Mouse (Mus musculus) liver, adult 2 months (tissue): ENCODE results near the gene Slc16a10. TPM values are rescaled to one million over a fixed set of nuclear protein-coding genes. Genes with fewer than 3 reads are reported as not detected.
A peak's percentile ranks its signal among the peaks of the same experiment; 100 is the strongest.

Source experiments
- DNase-seq: peaks from one replicate; pipeline ENCODE4 v3.0.0-alpha.2; 2011; ENCODE audit warnings: low read depth, low spot score; ENCODE audit errors: extremely low read depth
- H3K27ac ChIP-seq: fragments of 200-500 bp; replicated peaks from 2 replicates; pipeline ENCODE4 v1.5.1; 2012; ENCODE audit warnings: low read depth, mild to moderate bottlenecking, control low read depth, inconsistent platforms, low read length; ENCODE audit not compliant: insufficient read depth
- H3K27me3 ChIP-seq: fragments of 200-500 bp; 2 replicates; pipeline ENCODE4 v1.6.1; 2012; ENCODE audit warnings: mild to moderate bottlenecking, moderate library complexity, low read length, inconsistent platforms; ENCODE audit not compliant: control insufficient read depth, insufficient read depth
- H3K36me3 ChIP-seq: fragments of 200-500 bp; 2 replicates; pipeline ENCODE4 v1.6.1; 2012; ENCODE audit warnings: low read length, inconsistent platforms; ENCODE audit not compliant: control insufficient read depth, insufficient read depth
- H3K4me1 ChIP-seq: fragments of 200-500 bp; 2 replicates; pipeline ENCODE4 v1.6.1; 2011; ENCODE audit warnings: low read length; ENCODE audit not compliant: control insufficient read depth, insufficient read depth
- H3K4me3 ChIP-seq: fragments of 200-500 bp; 2 replicates; pipeline ENCODE4 v1.5.1; 2011; ENCODE audit warnings: low read depth, mild to moderate bottlenecking, control low read depth, low read length, moderate library complexity; ENCODE audit not compliant: insufficient read depth
- H3K79me2 ChIP-seq: fragments of 200-500 bp; 2 replicates; pipeline ENCODE4 v1.6.1; 2012; ENCODE audit warnings: inconsistent platforms, mild to moderate bottlenecking, low read length, moderate library complexity; ENCODE audit not compliant: control insufficient read depth, insufficient read depth
- H3K9ac ChIP-seq: fragments of 200-500 bp; 2 replicates; pipeline ENCODE4 v1.6.1; 2012; ENCODE audit warnings: low read depth, mild to moderate bottlenecking, control low read depth, inconsistent platforms, low read length
- CTCF ChIP-seq: fragments of 200-500 bp; IDR thresholded peaks from 2 replicates; pipeline ENCODE4 v1.5.1; 2011; ENCODE audit warnings: low read depth, low read length, control low read depth
- POLR2A ChIP-seq: fragments of 200-500 bp; IDR thresholded peaks from 2 replicates; pipeline ENCODE4 v1.6.1; 2011; ENCODE audit warnings: low read length, control low read depth; ENCODE audit not compliant: insufficient read depth; ENCODE audit errors: extremely low read depth
- WGBS: fragments of 180-500 bp; shearing (Covaris S2); methylation state at CpG from one replicate; pipeline ENCODE4 v1.1.7; 2018; 5-methylcytosine and 5-hydroxymethylcytosine counted together
- polyA plus RNA-seq: library from polyadenylated mRNA; depleted of rRNA; stranded (reverse); fragments of >200 nt; gene quantifications from 2 replicates; pipeline ENCODE4 v1.2.3, GENCODE M21; 2012
- total RNA-seq: library from RNA; depleted of rRNA; stranded (reverse); fragments of >200 nt; gene quantifications from 2 replicates; pipeline ENCODE4 v1.2.3, GENCODE M21; 2014

Gene Slc16a10
- total and polyA plus RNA-seq, 2 experiments, result 61.4 to 76.0 TPM

DNA sequence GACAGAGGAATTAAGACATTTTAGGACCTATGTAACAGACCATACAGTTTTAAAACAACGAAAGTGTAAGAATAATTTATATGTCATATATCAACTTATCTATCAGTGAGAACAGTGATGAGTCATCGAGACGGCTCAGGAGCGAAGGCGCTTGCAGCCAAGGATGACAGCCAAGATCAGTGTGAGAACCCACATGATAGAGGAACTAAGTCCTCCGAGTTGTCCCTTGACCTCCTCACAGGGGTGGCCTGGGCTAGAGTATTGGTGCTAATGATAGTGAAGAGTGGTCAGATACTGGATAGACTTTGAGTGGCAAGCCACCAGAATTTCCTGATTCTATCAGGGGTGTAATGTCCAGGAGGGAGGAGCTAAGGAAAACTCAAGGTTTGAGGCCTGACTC lies 68.5 kb downstream of the Slc16a10 start:
- H3K27me3 ChIP-seq, result no peaks in the 10 kb centered on the region
- H3K79me2 ChIP-seq, result no peaks in the 10 kb centered on the region
- peaks cover 10% of the 10 kb centered on the region; the same call in 1 of the 2 replicates for H3K36me3 ChIP-seq
- peak; percentile 64 for DNase-seq
- no peak overlapping the region; the same call in 1 of the 2 replicates for H3K27ac ChIP-seq
- H3K9ac ChIP-seq, result no peak overlapping the region
- no peak overlapping the region for H3K4me3 ChIP-seq
- H3K4me1 ChIP-seq, result peaks cover 35% of the 10 kb centered on the region
- TF ChIP-seq CTCF (no peak), POLR2A (no peak)
- 71% methylated on average over 6 of the region's 6 CpGs for WGBS

- WGBS, result 88% methylated on average over 9 of the region's 9 CpGs
- H3K27ac ChIP-seq, result peak overlapping the region; percentile 58
Observed at GRCm38 (mm10) chr10:40070684-40071083, 71.4 kb downstream of the Slc16a10 start.

DNA sequence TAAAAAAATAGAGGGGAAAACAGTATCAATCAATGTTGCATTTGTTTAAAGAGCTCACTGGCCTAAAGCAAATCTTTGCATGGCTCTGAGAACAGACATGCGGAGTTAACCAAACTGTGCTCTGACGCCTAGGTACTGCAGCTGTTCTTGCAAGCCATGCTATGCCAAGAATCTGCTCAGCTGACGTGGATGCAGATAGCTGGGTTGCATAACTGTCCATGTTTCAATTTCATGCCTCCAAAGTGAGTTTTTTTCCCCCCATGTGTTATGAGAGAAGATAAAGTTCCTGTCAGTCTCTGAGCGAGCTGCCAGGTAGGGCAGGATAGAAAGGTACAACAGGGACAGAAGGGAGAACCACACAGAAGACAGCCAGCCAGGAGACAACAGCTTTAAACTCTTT lies 72.8 kb downstream of the Slc16a10 start:
- H3K27me3 ChIP-seq, result no peaks in the 10 kb centered on the region
- peaks cover 30% of the 10 kb centered on the region for H3K4me1 ChIP-seq
- TF ChIP-seq POLR2A (no peak), CTCF (no peak)
- no peaks in the 10 kb centered on the region for H3K79me2 ChIP-seq
- 0 out of 2 replicates have a peak, but pooled peaks cover 3% of the 10 kb centered on the region for H3K36me3 ChIP-seq
- 18% methylated on average over 4 of the region's 4 CpGs for WGBS
- H3K4me3 ChIP-seq, result no peak overlapping the region
- H3K27ac ChIP-seq, result peak overlapping the region; percentile 94
- peak overlapping the region; percentile 53 for H3K9ac ChIP-seq
- peak; percentile 96 for DNase-seq

More at GRCm38 (mm10) chr10:40070684-40071083, 71.4 kb downstream of the Slc16a10 start:
- no peak overlapping the region for H3K4me3 ChIP-seq
- TF ChIP-seq POLR2A (no peak), CTCF (no peak)
- DNase-seq, result no peak
- H3K9ac ChIP-seq, result no peak overlapping the region
- no peaks in the 10 kb centered on the region for H3K79me2 ChIP-seq
- H3K36me3 ChIP-seq, result 0 out of 2 replicates have a peak, but pooled peaks cover 3% of the 10 kb centered on the region
- H3K4me1 ChIP-seq, result peaks cover 26% of the 10 kb centered on the region
- no peaks in the 10 kb centered on the region for H3K27me3 ChIP-seq

DNA sequence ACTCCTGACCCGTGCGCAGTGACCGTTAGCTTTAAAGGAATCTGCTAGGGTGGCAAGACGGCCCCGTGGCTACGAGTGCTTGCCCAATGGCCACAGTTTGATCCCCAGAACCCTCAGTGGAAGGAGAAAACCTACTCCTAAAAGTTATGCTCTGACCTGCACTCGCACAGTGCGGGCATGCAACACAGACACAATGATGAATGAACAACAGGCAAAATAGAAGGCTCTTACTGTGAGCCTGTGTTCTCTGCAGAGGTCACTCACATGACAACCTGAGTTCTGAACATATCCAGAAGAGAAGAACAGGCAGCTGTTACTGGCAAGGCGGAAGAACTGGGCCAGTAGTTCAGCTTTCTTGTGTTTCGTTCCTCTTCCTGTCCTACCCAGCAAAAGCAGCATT lies 73.5 kb downstream of the Slc16a10 start:
- peak; percentile 54 for DNase-seq
- Histone ChIP-seq H3K27me3 (no peaks in the 10 kb centered on the region), H3K36me3 (no peaks in the 10 kb centered on the region), H3K9ac (no peak overlapping the region), H3K79me2 (no peaks in the 10 kb centered on the region), H3K27ac (no peak overlapping the region; the same call in 1 of the 2 replicates), H3K4me3 (no peak overlapping the region), H3K4me1 (peaks cover 34% of the 10 kb centered on the region)
- WGBS, result 83% methylated on average over 10 of the region's 10 CpGs
- TF ChIP-seq POLR2A, result no peak
- TF ChIP-seq CTCF, result no peak

DNA sequence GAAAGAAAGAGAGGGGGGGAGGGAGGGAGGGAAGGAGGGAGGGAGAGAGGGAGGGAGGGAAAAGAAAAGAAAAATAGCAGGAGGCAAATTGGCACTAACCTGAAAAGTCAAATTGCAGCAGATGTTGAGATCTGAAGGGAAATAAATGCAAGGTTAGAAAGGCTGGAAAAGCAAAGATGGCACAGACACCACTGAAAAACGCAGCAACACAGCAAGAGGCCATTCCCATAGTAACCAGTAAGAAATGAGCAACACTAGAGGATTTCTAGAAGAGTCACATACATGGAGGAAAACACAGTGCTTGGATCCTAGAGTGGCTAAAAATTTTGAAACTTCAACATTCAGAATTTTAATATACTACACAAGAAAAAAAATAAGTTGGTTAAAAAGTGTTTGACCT lies 74.5 kb downstream of the Slc16a10 start:
- TF ChIP-seq CTCF, result no peak
- H3K27ac ChIP-seq, result no peak overlapping the region

DNA sequence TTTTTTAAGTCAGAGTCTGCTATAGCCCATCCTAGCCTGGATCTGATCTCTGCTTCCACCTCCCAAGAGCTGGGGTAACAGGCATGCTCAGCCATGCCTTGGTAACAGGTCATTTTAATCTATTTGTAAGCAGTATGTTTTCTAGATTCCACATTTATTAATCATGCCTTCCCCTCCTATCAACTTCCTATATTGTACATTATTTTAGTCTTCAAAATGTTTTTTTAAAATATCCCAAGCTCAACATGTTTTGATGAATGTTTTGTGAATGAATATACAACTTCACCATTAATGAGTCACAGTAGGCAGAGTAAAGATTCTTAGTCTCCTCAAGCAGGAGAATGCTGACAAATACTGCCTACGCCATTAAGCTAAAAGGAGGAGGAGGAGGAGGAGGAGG lies 75.0 kb downstream of the Slc16a10 start:
- H3K79me2 ChIP-seq, result no peaks in the 10 kb centered on the region
- H3K9ac ChIP-seq, result no peak overlapping the region
- H3K4me3 ChIP-seq, result no peak overlapping the region
- DNase-seq, result no peak
- TF ChIP-seq POLR2A (no peak), CTCF (no peak)
- H3K4me1 ChIP-seq, result peaks cover 38% of the 10 kb centered on the region
- no peak overlapping the region for H3K27ac ChIP-seq
- H3K36me3 ChIP-seq, result no peaks in the 10 kb centered on the region
- H3K27me3 ChIP-seq, result no peaks in the 10 kb centered on the region
- WGBS, result 75% methylated on average over 1 of the region's 1 CpGs

More for the DNA sequence above, 74.5 kb downstream of the Slc16a10 start:
- no peak overlapping the region for H3K4me3 ChIP-seq
- 80% methylated on average over 1 of the region's 1 CpGs for WGBS
- H3K36me3 ChIP-seq, result no peaks in the 10 kb centered on the region
- peaks cover 37% of the 10 kb centered on the region for H3K4me1 ChIP-seq
- no peaks in the 10 kb centered on the region for H3K27me3 ChIP-seq
- DNase-seq, result no peak
- H3K79me2 ChIP-seq, result no peaks in the 10 kb centered on the region
- no peak overlapping the region for H3K9ac ChIP-seq
